In the genomic region with DNA sequence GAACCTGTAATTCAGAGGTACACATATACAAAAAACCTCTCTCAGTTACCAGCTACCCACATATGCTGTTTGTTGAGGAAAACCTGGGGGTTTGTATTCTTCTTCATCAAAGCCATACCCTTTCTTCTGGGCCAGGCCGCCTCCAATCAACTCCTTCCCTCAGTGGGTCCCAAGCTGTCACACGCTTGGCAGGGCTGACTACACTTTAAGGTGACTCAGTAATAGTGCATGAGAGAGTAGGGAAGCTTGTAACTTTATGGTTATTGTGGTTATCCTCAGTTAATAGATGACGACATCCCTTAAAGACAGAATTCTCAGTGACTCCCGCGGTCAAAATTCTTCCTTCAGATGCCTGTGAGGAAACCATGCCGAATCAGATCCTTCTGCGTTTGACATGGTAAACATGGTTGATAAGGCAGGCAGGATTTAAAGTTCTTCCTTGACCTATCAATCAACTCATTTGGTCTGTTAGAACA, we compare ENCODE assay signal across 21 mouse cellular contexts.
A peak's percentile ranks its signal among the peaks of the same experiment; 100 is the strongest.
DNase-seq lines count a peak whose midpoint lies in the region; ATAC-seq and TF ChIP-seq lines count a peak whose summit lies in the region.
"Had no signal": no experiment of that assay in that cellular context is flagged by ENCODE, and none has a peak within 500 bp of the region (broad histone marks: within the 10 kb centered on the region; RNA-seq: fewer than 3 reads in every experiment).

No protein-coding gene starts in this region.

- intact Hi-C loops in heart, postnatal 36 days (cut with DNase I) = no loop called here

- no peaks in the 10 kb centered on the region for H3K27me3 ChIP-seq in C2C12 (ENCODE audit: control insufficient read depth, insufficient read depth, insufficient read length)
- H3K27me3 ChIP-seq in Patski = no peaks in the 10 kb centered on the region
- H3K27me3 ChIP-seq in midbrain, embryonic 16.5 days (ENCODE audit: control insufficient read depth, insufficient read depth, low read depth, low read length) = no peaks in the 10 kb centered on the region
- H3K27me3 ChIP-seq: embryonic facial prominence, embryonic 13.5 days; forebrain, embryonic 13.5 days; forebrain, embryonic 15.5 days had no signal

- in situ Hi-C loops in Patski (cut with MboI; ENCODE audit: low pct_unique_long_range_greater_than_20kb) = no loop called here

- H3K4me1 ChIP-seq in midbrain, embryonic 16.5 days (ENCODE audit: control insufficient read depth, insufficient read depth, low read length) = no peaks in the 10 kb centered on the region
- H3K4me1 ChIP-seq: embryonic facial prominence, embryonic 13.5 days; forebrain, embryonic 13.5 days; forebrain, embryonic 15.5 days had no signal

- peak; percentile 97 for ATAC-seq in Patski
- no peak for ATAC-seq in midbrain, embryonic 16.5 days
- ATAC-seq: forebrain, embryonic 13.5 days; forebrain, embryonic 15.5 days; forebrain, postnatal 0 days had no signal

- 90% methylated on average over 7 of the region's 7 CpGs for WGBS in midbrain, embryonic 16.5 days

- no peaks in the 10 kb centered on the region for H3K36me3 ChIP-seq in C2C12 (ENCODE audit: control insufficient read depth, insufficient read depth)
- no peaks in the 10 kb centered on the region for H3K36me3 ChIP-seq in midbrain, embryonic 16.5 days (ENCODE audit: control insufficient read depth, insufficient read depth, low read length)
- H3K36me3 ChIP-seq: embryonic facial prominence, embryonic 13.5 days; forebrain, embryonic 15.5 days had no signal

- no peak overlapping the region for H3K27ac ChIP-seq in midbrain, embryonic 16.5 days (ENCODE audit: low read length)
- H3K27ac ChIP-seq: embryonic facial prominence, embryonic 13.5 days; forebrain, embryonic 13.5 days; forebrain, embryonic 15.5 days had no signal

- no peaks in the 10 kb centered on the region for H3K79me3 ChIP-seq in C2C12 (ENCODE audit: low read depth)

- H3K4me2 ChIP-seq in midbrain, embryonic 16.5 days (ENCODE audit: low read length) = no peak overlapping the region
- H3K4me2 ChIP-seq: embryonic facial prominence, embryonic 13.5 days; forebrain, embryonic 13.5 days; forebrain, embryonic 15.5 days had no signal

- no peak overlapping the region for H3K9ac ChIP-seq in midbrain, embryonic 16.5 days (ENCODE audit: low read depth, low read length)
- H3K9ac ChIP-seq: embryonic facial prominence, embryonic 13.5 days; forebrain, embryonic 13.5 days; forebrain, embryonic 15.5 days; forebrain, postnatal 0 days had no signal

- H3K9me3 ChIP-seq in midbrain, embryonic 16.5 days (replicated peaks; ENCODE audit: control insufficient read depth, low read length, poor library complexity, severe bottlenecking) = no peaks in the 10 kb centered on the region
- H3K9me3 ChIP-seq: embryonic facial prominence, embryonic 13.5 days; forebrain, embryonic 13.5 days; forebrain, embryonic 15.5 days had no signal

- H3K79me2 ChIP-seq in C2C12 (ENCODE audit: control insufficient read depth, insufficient read depth) = no peaks in the 10 kb centered on the region

- CTCF ChIA-PET in Patski (lab: Charles Lee) = no interaction called here

- TF ChIP-seq CTCF in C2C12 (IDR thresholded peaks at IDR 0.05; ENCODE audit: control insufficient read depth, insufficient read depth, insufficient read length) = no peak
- no peak for TF ChIP-seq CTCF in Patski (IDR thresholded peaks at IDR 0.05)

- H3ac ChIP-seq in C2C12 (ENCODE audit: control insufficient read depth, insufficient read length, low read depth) = no peak overlapping the region

- POLR2A ChIA-PET in Patski (lab: Charles Lee) = no interaction called here

- no peak overlapping the region for H3K4me3 ChIP-seq in C2C12 (ENCODE audit: insufficient read depth, poor library complexity, severe bottlenecking)
- no peak overlapping the region for H3K4me3 ChIP-seq in midbrain, embryonic 16.5 days (ENCODE audit: low read depth, low read length)
- H3K4me3 ChIP-seq: embryonic facial prominence, embryonic 13.5 days; forebrain, embryonic 13.5 days; forebrain, embryonic 15.5 days had no signal

- DNase-seq in 3134 (ENCODE audit: extremely low read depth, insufficient read length, low spot score) = peak; percentile 60
- peak; percentile 83 for DNase-seq in 3T3-L1 (ENCODE audit: low read depth, low spot score)
- DNase-seq in Patski (ENCODE audit: low read depth, low spot score) = peak; percentile 47
- no peak for DNase-seq in heart, postnatal 36 days
- DNase-seq in lung, postnatal 36 days = no peak
- no peak for DNase-seq in frontal cortex, postnatal 36 days (ENCODE audit: low spot score in 2 of 2)
- DNase-seq: adrenal gland, adult 2 months; adrenal gland, postnatal 10 days; adrenal gland, postnatal 25 days; B cell, adult 2 months; cerebellum, adult 11 months; cerebellum, adult 2 months; cerebellum, adult 9-10 months; cerebellum, postnatal 10 days; cerebellum, postnatal 25 days; forebrain, postnatal 0 days had no signal

TF ChIP-seq in C2C12, 6 proteins besides CTCF, POLR2A, EP300 and RAD21:
- TF ChIP-seq FOSL1 (IDR thresholded peaks at IDR 0.05; ENCODE audit: insufficient read depth, low read length, poor library complexity, severe bottlenecking) (peak; percentile 14), MYOG (IDR thresholded peaks at IDR 0.05; ENCODE audit: control insufficient read depth, extremely low read depth, insufficient read length) (no peak), CEBPB (IDR thresholded peaks at IDR 0.05; ENCODE audit: low read depth) (peak; percentile 5)

Comparison
In these comparisons a context has a peak if more than half of its experiments do, and no peak if none do; other contexts are left out.
1. DNase-seq: peak in 3134 (single experiment), 3T3-L1 (single experiment) and Patski (single experiment); none in heart, postnatal 36 days (0 of 2), lung, postnatal 36 days (single experiment) and frontal cortex, postnatal 36 days (0 of 2).